Mouse (Mus musculus): ENCODE results near the gene Qrich1. TPM values are rescaled to one million over a fixed set of nuclear protein-coding genes. Genes with fewer than 3 reads are reported as not detected.

Gene Qrich1
- polyA plus RNA-seq, 1 experiment = 145 TPM

DNA sequence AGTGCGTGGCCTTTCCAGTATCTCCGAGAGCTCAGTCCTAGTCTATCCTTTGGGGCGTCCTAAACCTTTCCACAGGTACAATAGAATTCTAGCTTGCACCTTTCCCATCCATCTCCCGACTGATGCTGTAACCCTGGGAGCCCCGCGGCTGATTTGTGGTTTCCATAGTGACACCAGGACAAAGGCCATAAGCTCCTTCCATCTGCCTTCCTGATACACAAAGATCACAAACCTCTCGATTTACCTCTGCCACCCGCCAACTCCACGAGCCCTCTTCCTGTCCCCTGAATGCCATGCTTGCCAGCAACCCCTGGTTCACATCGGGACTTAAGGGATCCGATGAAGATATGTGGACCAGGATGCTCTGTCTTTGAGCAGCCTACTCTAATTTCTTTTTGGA is 37.4 kb upstream of the Qrich1 start:
- H3K27me3 ChIP-seq (ENCODE audit: control insufficient read depth, insufficient read depth, low read length, poor library complexity, severe bottlenecking) = no peaks in the 10 kb centered on the region
- H3K27ac ChIP-seq (ENCODE audit: insufficient read depth, low read length) = 0 out of 2 replicates have a peak overlapping the region, but pooled peaks have one; percentile 4
- peak overlapping the region; percentile 27 for H3K4me3 ChIP-seq (ENCODE audit: low read depth, low read length)
- 0 out of 2 replicates have a peak overlapping the region, but pooled peaks have one; percentile 24 for H3K9ac ChIP-seq (ENCODE audit: low read depth, poor library complexity, severe bottlenecking)
- no peaks in the 10 kb centered on the region for H3K9me3 ChIP-seq (replicated peaks; ENCODE audit: control insufficient read depth, insufficient read depth, low read length, poor library complexity, severe bottlenecking)
- H3K36me3 ChIP-seq (ENCODE audit: control insufficient read depth, insufficient read depth, low read length, poor library complexity, severe bottlenecking) = no peaks in the 10 kb centered on the region
- TF ChIP-seq CTCF (IDR thresholded peaks at IDR 0.05; ENCODE audit: low read depth, low read length) = no peak
- TF ChIP-seq EP300 (IDR thresholded peaks at IDR 0.05; ENCODE audit: insufficient read depth, low read depth, low read length) = no peak
- TF ChIP-seq POLR2A (IDR thresholded peaks at IDR 0.05; ENCODE audit: insufficient read depth, low read length) = no peak
- H3K4me1 ChIP-seq (ENCODE audit: control insufficient read depth, insufficient read depth, low read length) = peaks cover 4% of the 10 kb centered on the region

DNA sequence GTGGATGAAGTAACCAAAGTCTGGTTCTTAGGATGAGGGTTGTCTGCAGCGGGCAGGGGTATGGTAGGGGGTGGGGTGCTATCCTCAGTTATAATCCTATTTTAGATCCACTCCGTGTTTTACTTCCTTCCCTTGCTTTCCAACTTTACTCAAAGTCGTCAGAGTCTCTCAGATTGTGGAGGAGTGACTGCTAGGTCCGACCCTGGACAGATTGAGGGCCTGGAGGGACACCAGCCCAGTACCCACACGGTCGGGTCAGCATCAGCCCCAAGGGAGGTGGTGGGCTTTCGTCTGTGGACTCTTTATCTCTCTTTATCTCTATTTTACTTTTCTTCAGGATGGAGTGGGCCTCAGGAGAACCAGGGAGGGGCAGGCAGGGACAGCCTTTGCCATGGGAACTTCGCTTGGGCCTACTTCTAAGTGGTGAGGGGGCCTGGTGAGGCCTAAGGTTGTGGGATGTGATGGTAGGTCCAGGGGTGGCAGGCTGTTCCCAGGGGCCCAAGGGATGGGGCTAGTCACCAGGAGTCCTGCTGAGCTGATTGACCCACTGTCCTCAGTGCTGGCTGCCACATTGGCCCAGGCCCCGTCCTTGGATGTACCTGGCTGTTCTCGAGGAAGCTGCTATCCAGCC is 36.8 kb upstream of the Qrich1 start, which contains the start of gene Lamb2:
Lamb2 (plus strand) TSS at position 16 of the 631 bp plus-strand sequence.
- Histone ChIP-seq H3K9me3 (replicated peaks; ENCODE audit: control insufficient read depth, insufficient read depth, low read length, poor library complexity, severe bottlenecking) (no peaks in the 10 kb centered on the region), H3K36me3 (ENCODE audit: control insufficient read depth, insufficient read depth, low read length, poor library complexity, severe bottlenecking) (no peaks in the 10 kb centered on the region), H3K9ac (ENCODE audit: low read depth, poor library complexity, severe bottlenecking) (peak within 1 kb of the TSS; percentile 62), H3K27me3 (ENCODE audit: control insufficient read depth, insufficient read depth, low read length, poor library complexity, severe bottlenecking) (no peaks in the 10 kb centered on the region), H3K4me1 (ENCODE audit: control insufficient read depth, insufficient read depth, low read length) (peaks cover 4% of the 10 kb centered on the region), H3K4me3 (ENCODE audit: low read depth, low read length) (peak within 1 kb of the TSS; percentile 66), H3K27ac (ENCODE audit: insufficient read depth, low read length) (0 out of 2 replicates have a peak within 1 kb of the TSS, but pooled peaks have one; percentile 20)
- TF ChIP-seq CTCF (IDR thresholded peaks at IDR 0.05; ENCODE audit: low read depth, low read length) = no peak
- no peak for TF ChIP-seq POLR2A (IDR thresholded peaks at IDR 0.05; ENCODE audit: insufficient read depth, low read length)
- no peak for TF ChIP-seq EP300 (IDR thresholded peaks at IDR 0.05; ENCODE audit: insufficient read depth, low read depth, low read length)

DNA sequence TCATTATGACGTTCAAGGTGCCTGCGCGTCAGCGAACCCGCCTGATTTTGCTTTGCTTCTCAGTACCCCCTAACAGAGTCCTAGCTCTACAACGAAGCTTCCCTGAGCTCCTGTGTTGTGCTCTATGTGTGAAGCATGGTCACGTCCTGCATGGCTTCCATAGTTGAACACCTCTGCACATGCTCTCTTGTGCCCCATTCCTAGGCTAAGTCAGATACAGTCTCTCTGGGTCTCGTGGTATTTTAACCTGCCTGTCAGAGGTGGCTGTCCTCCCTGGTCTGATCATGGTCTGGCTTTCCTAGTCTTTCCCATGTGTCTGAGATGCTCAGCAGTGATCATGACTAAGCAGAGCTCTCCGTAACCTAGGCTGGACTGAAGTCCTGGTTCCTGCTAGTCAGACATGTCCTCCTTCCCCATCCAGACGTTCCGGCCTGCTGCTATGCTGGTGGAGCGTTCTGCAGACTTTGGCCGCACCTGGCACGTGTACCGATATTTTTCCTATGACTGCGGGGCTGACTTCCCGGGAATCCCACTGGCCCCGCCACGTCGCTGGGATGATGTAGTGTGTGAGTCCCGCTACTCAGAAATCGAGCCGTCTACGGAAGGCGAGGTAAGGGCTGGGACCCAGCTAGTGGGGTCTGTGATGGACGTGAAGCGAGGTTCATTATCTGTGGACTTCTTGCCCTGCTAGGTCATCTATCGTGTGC is 35.6 kb upstream of the Qrich1 start:
- Histone ChIP-seq H3K4me1 (ENCODE audit: control insufficient read depth, insufficient read depth, low read length) (peaks cover 3% of the 10 kb centered on the region), H3K9ac (ENCODE audit: low read depth, poor library complexity, severe bottlenecking) (no peak overlapping the region), H3K36me3 (ENCODE audit: control insufficient read depth, insufficient read depth, low read length, poor library complexity, severe bottlenecking) (no peaks in the 10 kb centered on the region), H3K27ac (ENCODE audit: insufficient read depth, low read length) (no peak overlapping the region), H3K27me3 (ENCODE audit: control insufficient read depth, insufficient read depth, low read length, poor library complexity, severe bottlenecking) (no peaks in the 10 kb centered on the region), H3K4me3 (ENCODE audit: low read depth, low read length) (peak overlapping the region; percentile 11; the same call in 1 of the 2 replicates), H3K9me3 (replicated peaks; ENCODE audit: control insufficient read depth, insufficient read depth, low read length, poor library complexity, severe bottlenecking) (no peaks in the 10 kb centered on the region)
- TF ChIP-seq EP300 (IDR thresholded peaks at IDR 0.05; ENCODE audit: insufficient read depth, low read depth, low read length) (no peak), POLR2A (IDR thresholded peaks at IDR 0.05; ENCODE audit: insufficient read depth, low read length) (no peak), CTCF (IDR thresholded peaks at IDR 0.05; ENCODE audit: low read depth, low read length) (no peak)

DNA sequence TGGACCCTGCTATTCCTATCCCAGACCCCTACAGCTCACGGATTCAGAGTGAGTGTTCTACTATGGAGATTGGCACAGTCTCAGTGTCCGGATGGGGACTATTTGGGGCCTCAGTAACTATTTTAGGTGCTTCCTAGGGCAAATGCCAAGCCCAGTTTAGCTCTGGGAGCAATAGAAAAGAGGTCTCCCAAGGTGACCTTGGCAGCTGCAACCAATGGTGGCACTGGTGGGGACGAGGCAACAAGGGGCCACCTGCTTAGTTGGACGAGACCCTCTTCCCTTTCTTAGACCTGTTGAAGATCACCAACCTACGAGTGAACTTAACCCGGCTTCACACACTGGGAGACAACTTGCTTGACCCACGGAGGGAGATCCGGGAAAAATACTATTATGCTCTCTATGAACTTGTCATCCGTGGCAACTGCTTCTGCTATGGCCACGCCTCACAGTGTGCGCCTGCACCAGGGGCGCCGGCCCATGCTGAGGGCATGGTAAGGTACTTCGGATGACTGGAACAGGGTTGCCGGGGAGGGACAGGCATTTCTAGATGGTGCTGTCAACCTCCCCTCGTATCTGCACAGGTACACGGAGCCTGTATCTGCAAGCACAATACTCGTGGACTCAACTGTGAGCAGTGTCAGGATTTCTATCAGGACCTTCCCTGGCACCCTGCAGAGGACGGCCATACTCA is 34.9 kb upstream of the Qrich1 start:
- H3K36me3 ChIP-seq (ENCODE audit: control insufficient read depth, insufficient read depth, low read length, poor library complexity, severe bottlenecking) = no peaks in the 10 kb centered on the region
- no peak overlapping the region for H3K27ac ChIP-seq (ENCODE audit: insufficient read depth, low read length)
- H3K4me1 ChIP-seq (ENCODE audit: control insufficient read depth, insufficient read depth, low read length) = peaks cover 3% of the 10 kb centered on the region
- no peaks in the 10 kb centered on the region for H3K27me3 ChIP-seq (ENCODE audit: control insufficient read depth, insufficient read depth, low read length, poor library complexity, severe bottlenecking)
- no peak overlapping the region for H3K9ac ChIP-seq (ENCODE audit: low read depth, poor library complexity, severe bottlenecking)
- no peaks in the 10 kb centered on the region for H3K9me3 ChIP-seq (replicated peaks; ENCODE audit: control insufficient read depth, insufficient read depth, low read length, poor library complexity, severe bottlenecking)
- TF ChIP-seq CTCF (IDR thresholded peaks at IDR 0.05; ENCODE audit: low read depth, low read length) (no peak), EP300 (IDR thresholded peaks at IDR 0.05; ENCODE audit: insufficient read depth, low read depth, low read length) (no peak), POLR2A (IDR thresholded peaks at IDR 0.05; ENCODE audit: insufficient read depth, low read length) (no peak)
- H3K4me3 ChIP-seq (ENCODE audit: low read depth, low read length) = no peak overlapping the region

DNA sequence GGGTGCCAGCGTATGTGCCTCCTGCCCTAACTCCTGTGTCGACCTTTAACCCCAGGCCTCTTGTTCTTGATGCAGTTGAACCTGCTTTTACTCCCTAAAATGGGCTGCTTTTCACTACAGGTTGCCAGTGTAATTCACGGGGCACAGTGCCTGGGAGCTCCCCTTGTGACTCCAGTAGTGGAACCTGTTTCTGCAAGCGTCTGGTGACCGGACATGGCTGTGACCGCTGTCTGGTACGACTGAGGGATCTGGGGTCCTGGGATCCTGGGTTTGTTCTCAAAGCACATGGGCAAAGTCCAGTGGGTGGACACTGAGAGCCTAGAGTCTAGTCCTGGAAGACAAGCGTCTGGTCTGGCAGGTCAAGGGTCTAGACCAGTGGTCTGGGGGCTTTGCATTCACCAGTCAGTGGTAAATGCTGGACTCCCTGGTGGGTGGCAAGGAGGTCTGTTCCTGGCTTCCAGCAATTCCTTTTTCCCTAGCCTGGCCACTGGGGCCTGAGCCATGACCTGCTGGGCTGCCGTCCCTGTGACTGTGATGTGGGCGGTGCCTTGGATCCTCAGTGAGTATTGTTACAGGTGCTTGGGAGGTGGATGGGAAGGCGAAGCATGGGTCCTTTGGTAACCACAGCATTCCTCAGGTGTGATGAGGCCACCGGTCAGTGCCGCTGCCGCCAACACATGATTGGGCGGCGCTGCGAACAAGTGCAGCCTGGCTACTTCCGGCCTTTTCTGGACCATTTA is 33.4 kb upstream of the Qrich1 start:
- Histone ChIP-seq H3K9ac (ENCODE audit: low read depth, poor library complexity, severe bottlenecking) (no peak overlapping the region), H3K9me3 (replicated peaks; ENCODE audit: control insufficient read depth, insufficient read depth, low read length, poor library complexity, severe bottlenecking) (no peaks in the 10 kb centered on the region)
- no peak for TF ChIP-seq CTCF (IDR thresholded peaks at IDR 0.05; ENCODE audit: low read depth, low read length)
- TF ChIP-seq POLR2A (IDR thresholded peaks at IDR 0.05; ENCODE audit: insufficient read depth, low read length) = no peak
- TF ChIP-seq EP300 (IDR thresholded peaks at IDR 0.05; ENCODE audit: insufficient read depth, low read depth, low read length) = no peak

More for the DNA sequence above, 33.4 kb upstream of the Qrich1 start:
- Histone ChIP-seq H3K36me3 (ENCODE audit: control insufficient read depth, insufficient read depth, low read length, poor library complexity, severe bottlenecking) (no peaks in the 10 kb centered on the region), H3K4me3 (ENCODE audit: low read depth, low read length) (no peak overlapping the region), H3K27me3 (ENCODE audit: control insufficient read depth, insufficient read depth, low read length, poor library complexity, severe bottlenecking) (no peaks in the 10 kb centered on the region), H3K4me1 (ENCODE audit: control insufficient read depth, insufficient read depth, low read length) (peaks cover 3% of the 10 kb centered on the region), H3K27ac (ENCODE audit: insufficient read depth, low read length) (no peak overlapping the region)
